Mouse (Mus musculus) testis, postnatal 10 days (tissue): ENCODE results near the gene Map3k5.
A peak's percentile ranks its signal among the peaks of the same experiment; 100 is the strongest.

Experiments used
- DNase-seq: peaks from one replicate; pipeline ENCODE4 v3.0.0; 2021; ENCODE audit warnings: low spot score

Gene Map3k5

GRCm38 (mm10) chr10:20009310-20009709, 75.0 kb downstream of the Map3k5 start:
- no peak for DNase-seq

GRCm38 (mm10) chr10:20010018-20010417, 75.7 kb downstream of the Map3k5 start:
- no peak for DNase-seq

GRCm38 (mm10) chr10:20018406-20018805, 84.1 kb downstream of the Map3k5 start:
- no peak for DNase-seq

- no peak for DNase-seq
Measured at GRCm38 (mm10) chr10:20018806-20019205, 84.5 kb downstream of the Map3k5 start.

- DNase-seq: no peak
Measured at GRCm38 (mm10) chr10:20021256-20021655, 87.0 kb downstream of the Map3k5 start.

GRCm38 (mm10) chr10:20021670-20022468, 87.6 kb downstream of the Map3k5 start:
- no peak for DNase-seq

GRCm38 (mm10) chr10:20022608-20023340, 88.5 kb downstream of the Map3k5 start:
- DNase-seq: no peak

- DNase-seq: no peak
Measured at GRCm38 (mm10) chr10:20023524-20023923, 89.3 kb downstream of the Map3k5 start.

GRCm38 (mm10) chr10:20024891-20025290, 90.6 kb downstream of the Map3k5 start:
- DNase-seq: no peak

- DNase-seq: no peak
Measured at GRCm38 (mm10) chr10:20025781-20026520, 91.7 kb downstream of the Map3k5 start.

- DNase-seq: no peak
Measured at GRCm38 (mm10) chr10:20030703-20031102, 96.4 kb downstream of the Map3k5 start.

- peak; percentile 73 for DNase-seq
Measured at GRCm38 (mm10) chr10:20031936-20032335, 97.7 kb downstream of the Map3k5 start.

- no peak for DNase-seq
Measured at GRCm38 (mm10) chr10:20036375-20036774, 102.1 kb downstream of the Map3k5 start.

- no peak for DNase-seq
Measured at GRCm38 (mm10) chr10:20036846-20037245, 102.6 kb downstream of the Map3k5 start.

GRCm38 (mm10) chr10:20039531-20039930, 105.3 kb downstream of the Map3k5 start:
- no peak for DNase-seq

- no peak for DNase-seq
Measured at GRCm38 (mm10) chr10:20040116-20040515, 105.8 kb downstream of the Map3k5 start.

GRCm38 (mm10) chr10:20040677-20041076, 106.4 kb downstream of the Map3k5 start:
- DNase-seq: no peak

GRCm38 (mm10) chr10:20042081-20042480, 107.8 kb downstream of the Map3k5 start:
- no peak for DNase-seq

- DNase-seq: no peak
Measured at GRCm38 (mm10) chr10:20044051-20044450, 109.8 kb downstream of the Map3k5 start.

- no peak for DNase-seq
Measured at GRCm38 (mm10) chr10:20045733-20046495, 111.6 kb downstream of the Map3k5 start.

- no peak for DNase-seq
Measured at GRCm38 (mm10) chr10:20056859-20057644, 122.8 kb downstream of the Map3k5 start.
